Comparison of ENCODE assay signal across 26 mouse cellular contexts in the genomic region with DNA sequence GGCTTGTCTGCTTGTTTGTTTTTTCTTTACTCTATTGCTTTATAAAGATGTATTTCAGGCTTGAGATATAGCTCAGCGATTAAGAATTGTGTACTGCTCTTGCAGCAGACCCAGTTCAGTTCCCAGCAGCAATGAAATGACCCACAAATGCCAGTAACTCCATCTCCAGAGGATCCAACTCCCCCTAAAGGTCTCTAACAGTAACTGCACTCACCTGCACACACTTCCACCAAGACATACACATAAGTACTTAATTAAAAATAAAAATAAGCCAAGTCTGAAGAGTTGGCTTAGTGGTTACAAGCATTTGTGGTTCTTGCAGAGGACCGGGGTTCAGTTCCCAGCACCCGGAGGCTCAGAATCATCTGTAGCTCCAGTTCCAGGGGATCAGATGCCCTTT.
"Had no signal": no experiment of that assay in that cellular context is flagged by ENCODE, and none has a peak within 500 bp of the region (broad histone marks: within the 10 kb centered on the region; RNA-seq: fewer than 3 reads in every experiment).

No protein-coding gene starts in this region.

- H3K4me2 ChIP-seq: heart, embryonic 12.5 days; hindbrain, embryonic 12.5 days; hindbrain, embryonic 14.5 days; intestine, embryonic 15.5 days; limb, embryonic 12.5 days; liver, embryonic 12.5 days had no signal

- H3K27ac ChIP-seq: gastrocnemius, adult 2 months; heart, embryonic 10.5 days; hindbrain, embryonic 10.5 days; hindbrain, embryonic 12.5 days; hindbrain, embryonic 14.5 days; intestine, embryonic 15.5 days; left cerebral cortex, adult 2 months; limb, embryonic 10.5 days; limb, embryonic 12.5 days; liver, embryonic 12.5 days; liver, embryonic 14.5 days had no signal

- H3K4me1 ChIP-seq: heart, embryonic 10.5 days; heart, embryonic 12.5 days; hindbrain, embryonic 10.5 days; hindbrain, embryonic 12.5 days; intestine, embryonic 15.5 days; limb, embryonic 10.5 days; limb, embryonic 12.5 days; liver, embryonic 12.5 days had no signal

- H3K27me3 ChIP-seq: heart, embryonic 12.5 days; hindbrain, embryonic 12.5 days; intestine, embryonic 15.5 days; limb, embryonic 12.5 days; liver, embryonic 12.5 days had no signal

- DNase-seq: gastrocnemius, adult 2 months; gastrocnemius, postnatal 10 days; gastrocnemius, postnatal 25 days; heart, adult 18-20 months; heart, postnatal 10 days; heart, postnatal 4 days; kidney, adult 18-20 months; kidney, adult 8-10 months; kidney, postnatal 10 days; kidney, postnatal 25 days; kidney, postnatal 4 days; liver had no signal

- H3K9ac ChIP-seq: heart, embryonic 12.5 days; hindbrain, embryonic 12.5 days; hindbrain, embryonic 14.5 days; intestine, embryonic 15.5 days; limb, embryonic 12.5 days; liver, embryonic 12.5 days; liver, embryonic 14.5 days had no signal

- H3K36me3 ChIP-seq: heart, embryonic 10.5 days; heart, embryonic 12.5 days; hindbrain, embryonic 12.5 days; intestine, embryonic 15.5 days; limb, embryonic 10.5 days; limb, embryonic 12.5 days; liver, embryonic 12.5 days had no signal

- H3K4me3 ChIP-seq: gastrocnemius, adult 2 months; heart, embryonic 10.5 days; heart, embryonic 12.5 days; hindbrain, embryonic 10.5 days; hindbrain, embryonic 12.5 days; intestine, embryonic 15.5 days; left cerebral cortex, adult 2 months; limb, embryonic 10.5 days; limb, embryonic 12.5 days; liver, embryonic 12.5 days had no signal

- H3K9me3 ChIP-seq: heart, embryonic 10.5 days; hindbrain, embryonic 10.5 days; hindbrain, embryonic 12.5 days; intestine, embryonic 15.5 days; limb, embryonic 10.5 days; limb, embryonic 12.5 days; liver, embryonic 12.5 days had no signal

- ATAC-seq: hindbrain, embryonic 16.5 days; inflammation-experienced regulatory T-cells, adult 6 months; intestine, embryonic 15.5 days; intestine, postnatal 0 days; liver, embryonic 12.5 days had no signal
